Mouse (Mus musculus): ENCODE measurements at regions not wholly inside any gene's neighbourhood (a gene's known extent, or its start where the extent isn't known, plus 50 kb on each side); places are given as distances from the start of the nearest gene placed in this dataset.

GRCm38 (mm10) chr14:71254207-71254606, 654.6 kb upstream of the Fam160b2 start:
- TF ChIP-seq CTCF (IDR thresholded peaks at IDR 0.05) (no peak), EP300 (IDR thresholded peaks at IDR 0.05) (no peak)

Measured in lung, postnatal 0 days (tissue).